Mouse (Mus musculus): ENCODE data around the gene Gpr152. TPM values are rescaled to one million over a fixed set of nuclear protein-coding genes. Genes with fewer than 3 reads are reported as not detected.

Gpr152 gene
- polyA plus RNA-seq, 1 experiment from 2014 or later, result not detected

- Histone ChIP-seq H3K4me3 (ENCODE audit: low read length) (peak overlapping the region; percentile 84), H3K27ac (ENCODE audit: low read length) (peak overlapping the region; percentile 42), H3K27me3 (ENCODE audit: insufficient read depth, low read length) (no peaks in the 10 kb centered on the region), H3K4me1 (ENCODE audit: insufficient read depth, low read length) (peaks cover 25% of the 10 kb centered on the region), H3K36me3 (ENCODE audit: insufficient read depth, low read length) (peaks cover 8% of the 10 kb centered on the region), H3K9ac (replicated peaks; ENCODE audit: low read length) (peak overlapping the region; percentile 63; the same call in 1 of the 2 replicates), H3K4me2 (replicated peaks; ENCODE audit: low read depth, low read length) (peak overlapping the region; percentile 91), H3K9me3 (ENCODE audit: low read length) (no peaks in the 10 kb centered on the region)
- 34% methylated on average over 9 of the region's 9 CpGs for WGBS
- ATAC-seq (ENCODE audit: low FRiP score, low TSS enrichment), result peak; percentile 2; the same call in 1 of the 2 replicates
Measured at GRCm38 (mm10) chr19:4147782-4148490, 8.3 kb downstream of the Gpr152 start.

- H3K36me3 ChIP-seq (ENCODE audit: insufficient read depth, low read length), result peaks cover 10% of the 10 kb centered on the region
- peak within 1 kb of the TSS; percentile 65 for H3K27ac ChIP-seq (ENCODE audit: low read length)
- no peaks in the 10 kb centered on the region for H3K9me3 ChIP-seq (ENCODE audit: low read length)
- peaks cover 25% of the 10 kb centered on the region for H3K4me1 ChIP-seq (ENCODE audit: insufficient read depth, low read length)
- peak within 1 kb of the TSS; percentile 93 for H3K9ac ChIP-seq (replicated peaks; ENCODE audit: low read length)
- no peaks in the 10 kb centered on the region for H3K27me3 ChIP-seq (ENCODE audit: insufficient read depth, low read length)
- WGBS, result under 1% methylated on average over 22 of the region's 33 CpGs
- ATAC-seq (ENCODE audit: low FRiP score, low TSS enrichment), result peak; percentile 95
- peak within 1 kb of the TSS; percentile 84 for H3K4me3 ChIP-seq (ENCODE audit: low read length)
- H3K4me2 ChIP-seq (replicated peaks; ENCODE audit: low read depth, low read length), result peak within 1 kb of the TSS; percentile 91
Measured at GRCm38 (mm10) chr19:4148491-4148806, 8.9 kb downstream of the Gpr152 start, which contains the start of gene Coro1b. Gene Coro1b (plus strand): TSS chr19:4148619.

- Histone ChIP-seq H3K4me2 (replicated peaks; ENCODE audit: low read depth, low read length) (peak overlapping the region; percentile 91), H3K27me3 (ENCODE audit: insufficient read depth, low read length) (no peaks in the 10 kb centered on the region), H3K9ac (replicated peaks; ENCODE audit: low read length) (peak overlapping the region; percentile 93), H3K4me3 (ENCODE audit: low read length) (peak overlapping the region; percentile 84), H3K27ac (ENCODE audit: low read length) (peak overlapping the region; percentile 65), H3K4me1 (ENCODE audit: insufficient read depth, low read length) (peaks cover 25% of the 10 kb centered on the region), H3K36me3 (ENCODE audit: insufficient read depth, low read length) (peaks cover 14% of the 10 kb centered on the region), H3K9me3 (ENCODE audit: low read length) (no peaks in the 10 kb centered on the region)
- WGBS, result 2% methylated on average over 8 of the region's 8 CpGs
- ATAC-seq (ENCODE audit: low FRiP score, low TSS enrichment), result peak; percentile 18; the same call in 1 of the 2 replicates
Measured at GRCm38 (mm10) chr19:4148819-4149218, 9.2 kb downstream of the Gpr152 start.

GRCm38 (mm10) chr19:4149283-4149682, 9.7 kb downstream of the Gpr152 start:
- Histone ChIP-seq H3K36me3 (ENCODE audit: insufficient read depth, low read length) (peaks cover 16% of the 10 kb centered on the region), H3K4me2 (replicated peaks; ENCODE audit: low read depth, low read length) (peak overlapping the region; percentile 91), H3K4me3 (ENCODE audit: low read length) (peak overlapping the region; percentile 84), H3K27me3 (ENCODE audit: insufficient read depth, low read length) (no peaks in the 10 kb centered on the region), H3K9me3 (ENCODE audit: low read length) (no peaks in the 10 kb centered on the region), H3K9ac (replicated peaks; ENCODE audit: low read length) (peak overlapping the region; percentile 93), H3K27ac (ENCODE audit: low read length) (no peak overlapping the region), H3K4me1 (ENCODE audit: insufficient read depth, low read length) (peaks cover 25% of the 10 kb centered on the region)
- 75% methylated on average over 11 of the region's 11 CpGs for WGBS
- ATAC-seq (ENCODE audit: low FRiP score, low TSS enrichment), result no peak

- no peak overlapping the region for H3K27ac ChIP-seq (ENCODE audit: low read length)
- ATAC-seq (ENCODE audit: low FRiP score, low TSS enrichment), result no peak
- H3K36me3 ChIP-seq (ENCODE audit: insufficient read depth, low read length), result peaks cover 16% of the 10 kb centered on the region
- H3K9me3 ChIP-seq (ENCODE audit: low read length), result no peaks in the 10 kb centered on the region
- H3K4me2 ChIP-seq (replicated peaks; ENCODE audit: low read depth, low read length), result peak overlapping the region; percentile 91
- WGBS, result 95% methylated on average over 17 of the region's 17 CpGs
- H3K4me1 ChIP-seq (ENCODE audit: insufficient read depth, low read length), result peaks cover 25% of the 10 kb centered on the region
- no peak overlapping the region for H3K9ac ChIP-seq (replicated peaks; ENCODE audit: low read length)
- H3K27me3 ChIP-seq (ENCODE audit: insufficient read depth, low read length), result no peaks in the 10 kb centered on the region
- H3K4me3 ChIP-seq (ENCODE audit: low read length), result peak overlapping the region; percentile 84; the same call in 1 of the 2 replicates
Measured at GRCm38 (mm10) chr19:4149764-4150461, 10.3 kb downstream of the Gpr152 start.

GRCm38 (mm10) chr19:4150567-4151487, 11.2 kb downstream of the Gpr152 start:
- WGBS, result 85% methylated on average over 22 of the region's 22 CpGs
- no peak overlapping the region for H3K4me3 ChIP-seq (ENCODE audit: low read length)
- H3K4me1 ChIP-seq (ENCODE audit: insufficient read depth, low read length), result peaks cover 31% of the 10 kb centered on the region
- no peak overlapping the region for H3K4me2 ChIP-seq (replicated peaks; ENCODE audit: low read depth, low read length)
- no peak overlapping the region for H3K27ac ChIP-seq (ENCODE audit: low read length)
- peaks cover 20% of the 10 kb centered on the region for H3K36me3 ChIP-seq (ENCODE audit: insufficient read depth, low read length)
- H3K27me3 ChIP-seq (ENCODE audit: insufficient read depth, low read length), result no peaks in the 10 kb centered on the region
- no peak for ATAC-seq (ENCODE audit: low FRiP score, low TSS enrichment)
- H3K9me3 ChIP-seq (ENCODE audit: low read length), result no peaks in the 10 kb centered on the region
- H3K9ac ChIP-seq (replicated peaks; ENCODE audit: low read length), result no peak overlapping the region

GRCm38 (mm10) chr19:4151488-4151860, 11.9 kb downstream of the Gpr152 start:
- Histone ChIP-seq H3K27me3 (ENCODE audit: insufficient read depth, low read length) (no peaks in the 10 kb centered on the region), H3K4me2 (replicated peaks; ENCODE audit: low read depth, low read length) (no peak overlapping the region), H3K36me3 (ENCODE audit: insufficient read depth, low read length) (peaks cover 24% of the 10 kb centered on the region), H3K9ac (replicated peaks; ENCODE audit: low read length) (no peak overlapping the region), H3K4me3 (ENCODE audit: low read length) (no peak overlapping the region), H3K27ac (ENCODE audit: low read length) (no peak overlapping the region), H3K4me1 (ENCODE audit: insufficient read depth, low read length) (peaks cover 34% of the 10 kb centered on the region), H3K9me3 (ENCODE audit: low read length) (no peaks in the 10 kb centered on the region)
- 75% methylated on average over 5 of the region's 5 CpGs for WGBS
- ATAC-seq (ENCODE audit: low FRiP score, low TSS enrichment), result no peak

GRCm38 (mm10) chr19:4151898-4152297, 12.3 kb downstream of the Gpr152 start:
- Histone ChIP-seq H3K9me3 (ENCODE audit: low read length) (no peaks in the 10 kb centered on the region), H3K27me3 (ENCODE audit: insufficient read depth, low read length) (no peaks in the 10 kb centered on the region), H3K4me1 (ENCODE audit: insufficient read depth, low read length) (peaks cover 34% of the 10 kb centered on the region), H3K36me3 (ENCODE audit: insufficient read depth, low read length) (peaks cover 24% of the 10 kb centered on the region), H3K4me2 (replicated peaks; ENCODE audit: low read depth, low read length) (no peak overlapping the region), H3K9ac (replicated peaks; ENCODE audit: low read length) (no peak overlapping the region), H3K27ac (ENCODE audit: low read length) (no peak overlapping the region), H3K4me3 (ENCODE audit: low read length) (no peak overlapping the region)
- 88% methylated on average over 5 of the region's 5 CpGs for WGBS
- no peak for ATAC-seq (ENCODE audit: low FRiP score, low TSS enrichment)

GRCm38 (mm10) chr19:4152445-4153231, 13.1 kb downstream of the Gpr152 start:
- Histone ChIP-seq H3K9me3 (ENCODE audit: low read length) (no peaks in the 10 kb centered on the region), H3K4me3 (ENCODE audit: low read length) (no peak overlapping the region), H3K36me3 (ENCODE audit: insufficient read depth, low read length) (peaks cover 29% of the 10 kb centered on the region), H3K27me3 (ENCODE audit: insufficient read depth, low read length) (no peaks in the 10 kb centered on the region), H3K27ac (ENCODE audit: low read length) (no peak overlapping the region), H3K4me2 (replicated peaks; ENCODE audit: low read depth, low read length) (no peak overlapping the region), H3K4me1 (ENCODE audit: insufficient read depth, low read length) (peaks cover 34% of the 10 kb centered on the region), H3K9ac (replicated peaks; ENCODE audit: low read length) (no peak overlapping the region)
- 92% methylated on average over 8 of the region's 8 CpGs for WGBS
- no peak for ATAC-seq (ENCODE audit: low FRiP score, low TSS enrichment)
